In the genomic region with DNA sequence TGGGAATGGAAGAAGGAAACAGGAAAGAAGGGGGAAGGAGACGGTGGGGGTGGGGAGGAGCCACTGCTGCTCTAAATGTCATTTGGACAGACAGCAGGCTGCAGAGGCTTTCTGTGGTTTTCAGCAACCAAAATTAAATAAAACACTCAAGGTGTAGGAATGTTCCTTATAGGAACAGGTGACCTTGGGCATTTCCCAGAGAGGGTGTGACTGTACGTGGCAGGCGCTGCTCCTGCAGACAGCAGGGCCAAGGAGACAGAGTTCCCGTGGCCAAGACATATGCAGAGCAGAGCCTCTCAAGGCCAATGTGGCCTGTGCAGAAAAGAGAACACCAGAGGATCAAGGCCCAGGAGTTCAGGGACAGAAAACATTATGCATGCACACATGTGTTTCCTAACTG, we compare ENCODE assay signal across 20 mouse cellular contexts.
A peak's percentile ranks its signal among the peaks of the same experiment; 100 is the strongest.
DNase-seq lines count a peak whose midpoint lies in the region; ATAC-seq lines count a peak whose summit lies in the region.
"Had no signal": no experiment of that assay in that cellular context is flagged by ENCODE, and none has a peak within 500 bp of the region (broad histone marks: within the 10 kb centered on the region; RNA-seq: fewer than 3 reads in every experiment).

No protein-coding gene starts in this region.

- intact Hi-C loops in left cerebral cortex, postnatal 14 days (cut with DNase I): no loop called here

- WGBS in midbrain, embryonic 14.5 days: 81% methylated on average over 4 of the region's 4 CpGs
- WGBS in midbrain, embryonic 11.5 days: 82% methylated on average over 4 of the region's 4 CpGs
- 71% methylated on average over 4 of the region's 4 CpGs for WGBS in forebrain, embryonic 15.5 days
- WGBS in midbrain, embryonic 16.5 days: 69% methylated on average over 4 of the region's 4 CpGs

- H3K4me3 ChIP-seq in midbrain, embryonic 14.5 days (replicated peaks; ENCODE audit: low read depth, low read length): no peak overlapping the region
- H3K4me3 ChIP-seq in midbrain, embryonic 11.5 days (ENCODE audit: low read depth, low read length): no peak overlapping the region
- no peak overlapping the region for H3K4me3 ChIP-seq in forebrain, embryonic 15.5 days
- H3K4me3 ChIP-seq in midbrain, embryonic 16.5 days (ENCODE audit: low read depth, low read length): no peak overlapping the region
- H3K4me3 ChIP-seq: erythroblast, embryonic 14.5 days had no signal

- peak; percentile 34; the same call in 1 of the 2 replicates for ATAC-seq in midbrain, embryonic 14.5 days (ENCODE audit: low FRiP score, low TSS enrichment)
- no peak for ATAC-seq in midbrain, embryonic 11.5 days (ENCODE audit: low FRiP score)
- ATAC-seq in forebrain, embryonic 15.5 days (replicated peaks): peak; percentile 30; the same call in 1 of the 2 replicates
- 0 out of 2 replicates have a peak, but pooled peaks have one; percentile 41 for ATAC-seq in midbrain, embryonic 16.5 days
- ATAC-seq: liver, postnatal 0 days had no signal

- no peaks in the 10 kb centered on the region for H3K9me3 ChIP-seq in midbrain, embryonic 14.5 days (ENCODE audit: control insufficient read depth, low read length)
- no peaks in the 10 kb centered on the region for H3K9me3 ChIP-seq in midbrain, embryonic 11.5 days (ENCODE audit: control insufficient read depth, low read length)
- H3K9me3 ChIP-seq in forebrain, embryonic 15.5 days: no peaks in the 10 kb centered on the region
- no peaks in the 10 kb centered on the region for H3K9me3 ChIP-seq in midbrain, embryonic 16.5 days (replicated peaks; ENCODE audit: control insufficient read depth, low read length, poor library complexity, severe bottlenecking)

- DNase-seq in cerebellum, postnatal 10 days: peak; percentile 48 to 60
- no peak for DNase-seq in cerebellum, adult 9-10 months
- no peak for DNase-seq in midbrain, embryonic 14.5 days
- DNase-seq in midbrain, embryonic 11.5 days (ENCODE audit: low spot score, missing footprints): no peak
- no peak for DNase-seq in left cerebral cortex, postnatal 14 days (ENCODE audit: low spot score in 2 of 2)
- DNase-seq in layer of hippocampus, adult 9-11 months: no peak
- DNase-seq: adrenal gland, adult 2 months; gastrocnemius, postnatal 25 days; heart, postnatal 14 days; kidney, adult 9 months; kidney, postnatal 36 days; liver; liver, postnatal 0 days; right cerebral cortex, postnatal 4 days; thymus, adult 2 months had no signal

- H3K4me1 ChIP-seq in midbrain, embryonic 14.5 days (ENCODE audit: control insufficient read depth, insufficient read depth, low read length): peaks cover 5% of the 10 kb centered on the region; the same call in 1 of the 2 replicates
- peaks cover 3% of the 10 kb centered on the region; the same call in 1 of the 2 replicates for H3K4me1 ChIP-seq in midbrain, embryonic 11.5 days (ENCODE audit: control insufficient read depth, insufficient read depth, low read length)
- peaks cover 16% of the 10 kb centered on the region for H3K4me1 ChIP-seq in forebrain, embryonic 15.5 days
- peaks cover 2% of the 10 kb centered on the region; the same call in 1 of the 2 replicates for H3K4me1 ChIP-seq in midbrain, embryonic 16.5 days (ENCODE audit: control insufficient read depth, insufficient read depth, low read length)

- H3K9ac ChIP-seq in midbrain, embryonic 14.5 days (replicated peaks; ENCODE audit: low read length): no peak overlapping the region; the same call in 1 of the 2 replicates
- no peak overlapping the region for H3K9ac ChIP-seq in midbrain, embryonic 11.5 days (ENCODE audit: low read length)
- H3K9ac ChIP-seq in forebrain, embryonic 15.5 days (replicated peaks): no peak overlapping the region
- no peak overlapping the region for H3K9ac ChIP-seq in midbrain, embryonic 16.5 days (ENCODE audit: low read depth, low read length)
- H3K9ac ChIP-seq: liver, postnatal 0 days had no signal

- H3K27me3 ChIP-seq in midbrain, embryonic 14.5 days (ENCODE audit: control insufficient read depth, insufficient read depth, low read length): no peaks in the 10 kb centered on the region
- no peaks in the 10 kb centered on the region for H3K27me3 ChIP-seq in midbrain, embryonic 11.5 days (ENCODE audit: control insufficient read depth, insufficient read depth, low read length)
- no peaks in the 10 kb centered on the region for H3K27me3 ChIP-seq in forebrain, embryonic 15.5 days
- no peaks in the 10 kb centered on the region for H3K27me3 ChIP-seq in midbrain, embryonic 16.5 days (ENCODE audit: control insufficient read depth, insufficient read depth, low read depth, low read length)

- peak overlapping the region; percentile 38; the same call in 1 of the 2 replicates for H3K27ac ChIP-seq in midbrain, embryonic 14.5 days (replicated peaks; ENCODE audit: low read depth, low read length)
- no peak overlapping the region for H3K27ac ChIP-seq in midbrain, embryonic 11.5 days (ENCODE audit: low read depth, low read length)
- H3K27ac ChIP-seq in forebrain, embryonic 15.5 days (replicated peaks): peak overlapping the region; percentile 85
- H3K27ac ChIP-seq in midbrain, embryonic 16.5 days (ENCODE audit: low read length): 0 out of 2 replicates have a peak overlapping the region, but pooled peaks have one; percentile 23
- H3K27ac ChIP-seq: macrophage had no signal

- no peak overlapping the region for H3K4me2 ChIP-seq in midbrain, embryonic 14.5 days (ENCODE audit: low read length)
- H3K4me2 ChIP-seq in midbrain, embryonic 11.5 days: no peak overlapping the region
- H3K4me2 ChIP-seq in forebrain, embryonic 15.5 days (replicated peaks): no peak overlapping the region
- no peak overlapping the region for H3K4me2 ChIP-seq in midbrain, embryonic 16.5 days (ENCODE audit: low read length)
- H3K4me2 ChIP-seq: heart, embryonic 11.5 days had no signal

- H3K36me3 ChIP-seq in midbrain, embryonic 14.5 days (ENCODE audit: control insufficient read depth, insufficient read depth, low read length): no peaks in the 10 kb centered on the region
- no peaks in the 10 kb centered on the region for H3K36me3 ChIP-seq in midbrain, embryonic 11.5 days (ENCODE audit: control insufficient read depth, insufficient read depth, low read length)
- no peaks in the 10 kb centered on the region for H3K36me3 ChIP-seq in forebrain, embryonic 15.5 days
- no peaks in the 10 kb centered on the region for H3K36me3 ChIP-seq in midbrain, embryonic 16.5 days (ENCODE audit: control insufficient read depth, insufficient read depth, low read length)

Comparison
In these comparisons a context has a peak if more than half of its experiments do, and no peak if none do; other contexts are left out.
1. DNase-seq: peak in cerebellum, postnatal 10 days (2 of 2); none in cerebellum, adult 9-10 months (single experiment), midbrain, embryonic 14.5 days (single experiment), midbrain, embryonic 11.5 days (single experiment), left cerebral cortex, postnatal 14 days (0 of 2) and layer of hippocampus, adult 9-11 months (single experiment).